Mouse (Mus musculus) Muller cell, postnatal 12 days (primary cell): ENCODE measurements around the gene Fnbp4.
"Not testable (repeated sequence)": the region's sequence is repeated elsewhere in the genome, so short reads cannot be mapped to it uniquely, and the experiment has no call there.

Experiments used
- DNase-seq: peaks from one replicate; pipeline ENCODE4 v3.0.0-alpha.2; 2015; ENCODE audit errors: inconsistent ontology term

Fnbp4 gene

DNA sequence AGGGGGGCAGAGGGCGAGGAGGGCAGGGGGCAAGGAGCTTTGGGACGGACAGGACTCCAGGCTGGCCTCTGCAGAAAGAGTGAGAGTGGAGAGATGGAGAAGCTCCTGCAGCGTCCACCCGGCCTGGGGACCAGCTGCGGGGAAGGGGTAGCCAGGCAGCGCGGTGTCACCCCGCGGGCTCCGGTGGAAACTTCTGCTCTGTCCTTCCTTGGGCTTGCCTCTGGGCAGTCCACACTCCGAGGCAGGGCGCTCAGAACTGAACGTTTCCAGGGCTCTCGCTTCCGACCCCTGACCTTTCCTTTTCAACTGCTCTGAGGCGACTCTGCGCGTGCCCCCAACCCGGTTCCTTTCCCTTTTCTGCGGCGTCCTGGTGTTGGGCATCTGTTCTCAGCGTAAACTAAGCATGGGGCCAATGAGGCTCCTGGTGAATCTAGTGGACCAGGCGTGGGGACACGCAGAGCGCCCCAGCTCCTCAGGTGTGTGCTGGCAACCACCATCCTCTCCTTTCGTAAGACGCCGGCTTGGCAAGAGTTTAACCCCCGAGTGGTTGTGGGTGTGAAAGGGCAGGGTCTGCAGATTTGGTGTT is 37.8 kb downstream of the Fnbp4 start:
- DNase-seq: peak; percentile 26

DNA sequence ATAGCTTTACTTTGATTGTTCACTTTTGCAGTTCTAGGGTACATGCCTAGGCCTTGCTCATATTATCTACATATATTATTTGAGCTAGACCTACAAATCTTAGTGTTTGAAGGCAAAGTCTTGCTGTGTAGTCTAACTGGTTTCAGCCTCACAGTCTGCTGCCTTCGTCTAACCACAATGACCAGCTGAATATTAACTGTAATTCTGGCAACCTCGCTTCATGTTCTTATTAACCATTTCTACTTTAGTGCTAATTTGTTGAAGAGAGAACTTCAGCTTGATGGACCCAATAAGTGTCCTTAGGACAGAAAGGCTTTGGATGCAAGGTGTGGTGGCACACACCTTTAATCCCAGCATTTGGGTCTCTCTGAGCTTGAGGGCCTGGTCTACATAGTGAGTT is 43.0 kb downstream of the Fnbp4 start:
- DNase-seq: no peak

- no peak for DNase-seq
These were observed 63.3 kb downstream of the Fnbp4 start for GRCm38 (mm10) chr2:90808241-90809126.

- no peak for DNase-seq
These were observed 65.6 kb downstream of the Fnbp4 start for GRCm38 (mm10) chr2:90810751-90811150.

DNA sequence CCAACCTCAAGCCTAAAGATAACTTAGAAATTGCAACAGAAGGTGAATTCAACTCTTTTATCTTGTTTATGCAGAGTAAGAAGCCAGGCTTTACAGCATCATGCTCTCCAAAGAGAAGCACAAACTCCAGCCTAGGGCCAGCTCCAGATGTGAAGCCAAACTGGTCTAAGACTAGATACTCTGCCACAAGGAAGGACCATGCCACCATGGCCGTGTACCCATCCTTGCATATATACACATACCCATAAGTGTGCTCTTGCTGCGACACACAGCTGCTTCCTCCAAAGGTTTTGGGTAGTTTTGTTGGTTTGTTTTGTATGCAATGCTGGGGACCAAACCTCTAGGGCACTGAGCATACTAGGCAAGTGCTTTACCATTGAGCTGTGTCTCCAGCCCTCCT is 70.1 kb downstream of the Fnbp4 start:
- no peak for DNase-seq

DNA sequence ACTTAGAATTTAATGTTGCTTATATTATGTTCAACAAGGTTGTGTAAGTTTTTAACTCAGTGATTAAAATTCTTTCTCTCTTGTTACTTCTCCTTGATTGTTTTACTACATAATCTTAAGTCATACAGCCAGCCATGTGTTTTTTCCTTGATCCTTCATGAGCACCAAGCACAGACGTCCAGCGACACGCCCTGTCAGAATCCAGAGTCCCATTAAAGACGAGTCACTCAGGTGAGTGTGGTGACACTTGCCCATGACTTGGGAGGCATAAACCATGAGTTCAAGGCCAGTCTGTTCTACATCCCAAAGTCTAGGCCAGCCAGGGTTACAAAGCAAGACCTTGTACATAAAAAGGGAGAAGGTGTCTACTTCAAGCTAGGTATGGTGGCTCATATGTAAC is 71.0 kb downstream of the Fnbp4 start:
- no peak for DNase-seq

GRCm38 (mm10) chr2:90818710-90819109 is 73.5 kb downstream of the Fnbp4 start:
- no peak for DNase-seq

- no peak for DNase-seq
These were observed 75.7 kb downstream of the Fnbp4 start for GRCm38 (mm10) chr2:90820894-90821293.

DNA sequence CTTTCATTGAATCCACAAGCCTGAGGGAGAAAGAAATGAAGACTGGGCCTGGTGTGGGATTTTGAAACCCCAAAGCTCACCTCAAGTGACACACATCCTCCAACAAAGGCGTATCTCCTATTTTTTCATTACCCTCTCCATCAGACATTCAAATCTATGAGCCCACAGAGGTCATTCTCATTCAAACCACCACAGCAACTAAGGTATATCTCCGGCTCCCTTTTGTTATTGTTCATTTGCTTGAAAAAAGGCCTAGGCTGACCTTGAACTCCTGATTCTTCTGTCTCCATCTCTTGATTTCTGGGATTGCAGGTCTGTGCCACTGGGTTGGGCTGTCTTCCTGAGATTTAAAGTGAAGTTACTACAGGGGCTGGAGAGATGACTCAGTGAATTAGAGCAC is 77.8 kb downstream of the Fnbp4 start:
- DNase-seq: no peak

- no peak for DNase-seq
These were observed 78.6 kb downstream of the Fnbp4 start for GRCm38 (mm10) chr2:90823781-90824180.

- DNase-seq: not testable (repeated sequence)
These were observed 79.4 kb downstream of the Fnbp4 start for GRCm38 (mm10) chr2:90824528-90824927.

- DNase-seq: no peak
These were observed 80.5 kb downstream of the Fnbp4 start for GRCm38 (mm10) chr2:90825515-90826172.

- no peak for DNase-seq
These were observed 83.6 kb downstream of the Fnbp4 start for GRCm38 (mm10) chr2:90828739-90829138.
